8 mouse cellular contexts compared by ENCODE assay signal in the genomic region with DNA sequence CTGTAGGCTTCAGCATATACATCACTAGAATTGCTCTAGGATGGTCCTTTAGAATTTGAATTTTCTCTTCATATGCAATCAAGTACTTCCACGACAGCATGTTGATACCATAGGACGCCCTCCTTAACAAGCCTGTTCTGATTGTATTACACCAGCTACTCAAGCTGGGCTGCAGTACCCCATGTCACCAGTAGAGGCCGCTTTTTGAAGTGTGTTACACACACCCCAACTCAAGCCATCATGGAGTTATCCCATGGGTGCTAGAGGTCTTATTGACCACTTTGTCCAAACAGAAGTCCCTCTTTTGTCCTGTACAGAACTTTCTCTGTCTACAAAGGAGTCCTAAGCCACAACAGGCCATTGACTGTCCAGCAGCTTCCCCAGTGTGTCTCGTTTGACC.
A peak's percentile ranks its signal among the peaks of the same experiment; 100 is the strongest.
DNase-seq lines count a peak whose midpoint lies in the region; ATAC-seq and TF ChIP-seq lines count a peak whose summit lies in the region.

No protein-coding gene starts in this region.

- no peak overlapping the region for H3K4me2 ChIP-seq in liver, embryonic 12.5 days
- H3K4me2 ChIP-seq in limb, embryonic 14.5 days (replicated peaks; ENCODE audit: low read depth, low read length, severe bottlenecking) = no peak overlapping the region

- no peak overlapping the region for H3K27ac ChIP-seq in liver, embryonic 12.5 days
- H3K27ac ChIP-seq in embryonic facial prominence, embryonic 10.5 days (replicated peaks) = no peak overlapping the region
- H3K27ac ChIP-seq in limb, embryonic 14.5 days (replicated peaks; ENCODE audit: low read depth, low read length) = no peak overlapping the region

- no peak for TF ChIP-seq POLR2A in limb, embryonic 14.5 days (IDR thresholded peaks at IDR 0.05; ENCODE audit: borderline replicate concordance, extremely low read depth, insufficient read depth, insufficient read length)

- no peak overlapping the region for H3K9ac ChIP-seq in liver, embryonic 12.5 days
- no peak overlapping the region for H3K9ac ChIP-seq in limb, embryonic 14.5 days (ENCODE audit: low read depth, low read length, severe bottlenecking)

- ATAC-seq in liver, embryonic 12.5 days = no peak
- no peak for ATAC-seq in limb, embryonic 14.5 days (ENCODE audit: low FRiP score, low read depth)

- no peaks in the 10 kb centered on the region for H3K27me3 ChIP-seq in liver, embryonic 12.5 days (replicated peaks)
- no peaks in the 10 kb centered on the region for H3K27me3 ChIP-seq in embryonic facial prominence, embryonic 10.5 days (replicated peaks; ENCODE audit: low read depth, poor library complexity, severe bottlenecking)
- no peaks in the 10 kb centered on the region for H3K27me3 ChIP-seq in limb, embryonic 14.5 days (ENCODE audit: control insufficient read depth, insufficient read depth, low read length)

- no peaks in the 10 kb centered on the region for H3K36me3 ChIP-seq in liver, embryonic 12.5 days
- no peaks in the 10 kb centered on the region for H3K36me3 ChIP-seq in embryonic facial prominence, embryonic 10.5 days (replicated peaks)
- H3K36me3 ChIP-seq in limb, embryonic 14.5 days (ENCODE audit: control insufficient read depth, insufficient read depth, low read length) = no peaks in the 10 kb centered on the region

- no peak overlapping the region for H3K4me3 ChIP-seq in liver, embryonic 12.5 days
- H3K4me3 ChIP-seq in embryonic facial prominence, embryonic 10.5 days = no peak overlapping the region
- H3K4me3 ChIP-seq in limb, embryonic 14.5 days (replicated peaks; ENCODE audit: low read length) = no peak overlapping the region

- WGBS in liver, embryonic 12.5 days (ENCODE audit: insufficient replicate concordance) = 38% methylated on average over 4 of the region's 4 CpGs
- 52% methylated on average over 4 of the region's 4 CpGs for WGBS in embryonic facial prominence, embryonic 10.5 days
- 47% methylated on average over 4 of the region's 4 CpGs for WGBS in limb, embryonic 14.5 days

- H3K4me1 ChIP-seq in liver, embryonic 12.5 days = 0 out of 2 replicates have a peak, but pooled peaks cover 3% of the 10 kb centered on the region
- peaks cover 29% of the 10 kb centered on the region for H3K4me1 ChIP-seq in embryonic facial prominence, embryonic 10.5 days
- 0 out of 2 replicates have a peak, but pooled peaks cover 6% of the 10 kb centered on the region for H3K4me1 ChIP-seq in limb, embryonic 14.5 days (ENCODE audit: control insufficient read depth, insufficient read depth, low read length)

- peak; percentile 71 for DNase-seq in liver
- peak; percentile 83 for DNase-seq in adrenal gland, postnatal 25 days
- DNase-seq in embryonic facial prominence, embryonic 10.5 days (ENCODE audit: low spot score) = peak; percentile 66
- peak; percentile 79 for DNase-seq in induced T-regulatory cell, adult 2 months (ENCODE audit: low read depth)
- DNase-seq in limb, embryonic 14.5 days (ENCODE audit: low spot score) = peak; percentile 40
- peak; percentile 80 for DNase-seq in retina, embryonic 14.5 days (ENCODE audit: low spot score)
- DNase-seq in urinary bladder, adult 18-20 months (ENCODE audit: low spot score in 2 of 2) = peak; percentile 38 to 68

- no peaks in the 10 kb centered on the region for H3K9me3 ChIP-seq in liver, embryonic 12.5 days (replicated peaks)
- H3K9me3 ChIP-seq in embryonic facial prominence, embryonic 10.5 days = no peaks in the 10 kb centered on the region
- no peaks in the 10 kb centered on the region for H3K9me3 ChIP-seq in limb, embryonic 14.5 days (ENCODE audit: control insufficient read depth, low read length)
